Mouse (Mus musculus): ENCODE data around the gene Dnmt1. TPM values are rescaled to one million over a fixed set of nuclear protein-coding genes. Genes with fewer than 3 reads are reported as not detected.

Gene Dnmt1
- total and polyA plus RNA-seq, 2 experiments from 2014 or later: 36.2 to 86.5 TPM

- H3K36me3 ChIP-seq (ENCODE audit: insufficient read depth, low read length): peaks cover 63% of the 10 kb centered on the region
- no peak for DNase-seq (ENCODE audit: low spot score)
- no peak for ATAC-seq
- TF ChIP-seq CTCF (IDR thresholded peaks at IDR 0.05; ENCODE audit: low read depth): no peak
- H3K9me3 ChIP-seq (ENCODE audit: low read length): no peaks in the 10 kb centered on the region
- H3K27ac ChIP-seq: no peak overlapping the region
- H3K4me1 ChIP-seq (ENCODE audit: insufficient read depth, low read length): no peaks in the 10 kb centered on the region
- 63% methylated on average over 5 of the region's 5 CpGs for WGBS
- H3K9ac ChIP-seq (replicated peaks; ENCODE audit: low read length): no peak overlapping the region
- no peak overlapping the region for H3K4me2 ChIP-seq (ENCODE audit: low read depth, low read length)
- H3K27me3 ChIP-seq (ENCODE audit: insufficient read depth, low read length): no peaks in the 10 kb centered on the region
- H3K4me3 ChIP-seq (ENCODE audit: low read length): no peak overlapping the region
Observed at GRCm38 (mm10) chr9:20892104-20892653, 67.5 kb downstream of the Dnmt1 start.

- no peak overlapping the region for H3K27ac ChIP-seq
- TF ChIP-seq CTCF (IDR thresholded peaks at IDR 0.05; ENCODE audit: low read depth): no peak
- ATAC-seq: no peak
- WGBS: 79% methylated on average over 26 of the region's 26 CpGs
- H3K4me2 ChIP-seq (ENCODE audit: low read depth, low read length): no peak overlapping the region
- peaks cover 63% of the 10 kb centered on the region for H3K36me3 ChIP-seq (ENCODE audit: insufficient read depth, low read length)
- H3K4me3 ChIP-seq (ENCODE audit: low read length): no peak overlapping the region
- H3K27me3 ChIP-seq (ENCODE audit: insufficient read depth, low read length): no peaks in the 10 kb centered on the region
- no peak overlapping the region for H3K9ac ChIP-seq (replicated peaks; ENCODE audit: low read length)
- H3K4me1 ChIP-seq (ENCODE audit: insufficient read depth, low read length): no peaks in the 10 kb centered on the region
- no peak for DNase-seq (ENCODE audit: low spot score)
- no peaks in the 10 kb centered on the region for H3K9me3 ChIP-seq (ENCODE audit: low read length)
Observed at GRCm38 (mm10) chr9:20891339-20892103, 68.2 kb downstream of the Dnmt1 start.

GRCm38 (mm10) chr9:20890411-20890810, 69.3 kb downstream of the Dnmt1 start:
- Histone ChIP-seq H3K27ac (no peak overlapping the region), H3K4me1 (ENCODE audit: insufficient read depth, low read length) (no peaks in the 10 kb centered on the region), H3K9me3 (ENCODE audit: low read length) (no peaks in the 10 kb centered on the region), H3K4me3 (ENCODE audit: low read length) (no peak overlapping the region), H3K36me3 (ENCODE audit: insufficient read depth, low read length) (peaks cover 57% of the 10 kb centered on the region), H3K9ac (replicated peaks; ENCODE audit: low read length) (no peak overlapping the region), H3K27me3 (ENCODE audit: insufficient read depth, low read length) (no peaks in the 10 kb centered on the region), H3K4me2 (ENCODE audit: low read depth, low read length) (no peak overlapping the region)
- ATAC-seq (no peak), DNase-seq (ENCODE audit: low spot score) (no peak)
- 93% methylated on average over 5 of the region's 5 CpGs for WGBS
- TF ChIP-seq CTCF (IDR thresholded peaks at IDR 0.05; ENCODE audit: low read depth): no peak

GRCm38 (mm10) chr9:20889185-20890141, 70.2 kb downstream of the Dnmt1 start:
- Histone ChIP-seq H3K9me3 (ENCODE audit: low read length) (no peaks in the 10 kb centered on the region), H3K36me3 (ENCODE audit: insufficient read depth, low read length) (peaks cover 47% of the 10 kb centered on the region), H3K4me2 (ENCODE audit: low read depth, low read length) (peak overlapping the region; percentile 65), H3K27me3 (ENCODE audit: insufficient read depth, low read length) (no peaks in the 10 kb centered on the region), H3K9ac (replicated peaks; ENCODE audit: low read length) (no peak overlapping the region; the same call in 1 of the 2 replicates), H3K27ac (no peak overlapping the region), H3K4me3 (ENCODE audit: low read length) (no peak overlapping the region), H3K4me1 (ENCODE audit: insufficient read depth, low read length) (no peaks in the 10 kb centered on the region)
- DNase-seq (ENCODE audit: low spot score) (no peak), ATAC-seq (no peak)
- 86% methylated on average over 29 of the region's 29 CpGs for WGBS
- no peak for TF ChIP-seq CTCF (IDR thresholded peaks at IDR 0.05; ENCODE audit: low read depth)

- H3K36me3 ChIP-seq (ENCODE audit: insufficient read depth, low read length): peaks cover 36% of the 10 kb centered on the region
- TF ChIP-seq CTCF (IDR thresholded peaks at IDR 0.05; ENCODE audit: low read depth): no peak
- peak overlapping the region; percentile 65 for H3K4me2 ChIP-seq (ENCODE audit: low read depth, low read length)
- H3K9me3 ChIP-seq (ENCODE audit: low read length): no peaks in the 10 kb centered on the region
- no peaks in the 10 kb centered on the region for H3K4me1 ChIP-seq (ENCODE audit: insufficient read depth, low read length)
- peak; percentile 75 for ATAC-seq
- peak overlapping the region; percentile 96 for H3K27ac ChIP-seq
- DNase-seq (ENCODE audit: low spot score): no peak
- under 1% methylated on average over 30 of the region's 30 CpGs for WGBS
- H3K4me3 ChIP-seq (ENCODE audit: low read length): peak overlapping the region; percentile 79
- H3K9ac ChIP-seq (replicated peaks; ENCODE audit: low read length): peak overlapping the region; percentile 78
- H3K27me3 ChIP-seq (ENCODE audit: insufficient read depth, low read length): no peaks in the 10 kb centered on the region
Observed at GRCm38 (mm10) chr9:20888386-20888765, 71.3 kb downstream of the Dnmt1 start.

GRCm38 (mm10) chr9:20887704-20888385, 71.8 kb downstream of the Dnmt1 start, which contains the start of gene Ppan:
TSS of gene Ppan (plus strand) at chr9:20888175.
- peak; percentile 97 for ATAC-seq
- H3K27me3 ChIP-seq (ENCODE audit: insufficient read depth, low read length): no peaks in the 10 kb centered on the region
- H3K4me3 ChIP-seq (ENCODE audit: low read length): peak within 1 kb of the TSS; percentile 79
- peak within 1 kb of the TSS; percentile 96 for H3K27ac ChIP-seq
- DNase-seq (ENCODE audit: low spot score): peak; percentile 98
- no peak for TF ChIP-seq CTCF (IDR thresholded peaks at IDR 0.05; ENCODE audit: low read depth)
- WGBS: under 1% methylated on average over 43 of the region's 43 CpGs
- no peaks in the 10 kb centered on the region for H3K4me1 ChIP-seq (ENCODE audit: insufficient read depth, low read length)
- H3K36me3 ChIP-seq (ENCODE audit: insufficient read depth, low read length): peaks cover 31% of the 10 kb centered on the region
- no peaks in the 10 kb centered on the region for H3K9me3 ChIP-seq (ENCODE audit: low read length)
- peak within 1 kb of the TSS; percentile 65 for H3K4me2 ChIP-seq (ENCODE audit: low read depth, low read length)
- H3K9ac ChIP-seq (replicated peaks; ENCODE audit: low read length): peak within 1 kb of the TSS; percentile 78

All from hindbrain, postnatal 0 days (tissue).